Mouse (Mus musculus): ENCODE results near the gene Cyp2f2. TPM values are rescaled to one million over a fixed set of nuclear protein-coding genes. Genes with fewer than 3 reads are reported as not detected.

The Cyp2f2 gene
- polyA plus RNA-seq, 1 experiment from 2014 or later, result 0.49 TPM

DNA sequence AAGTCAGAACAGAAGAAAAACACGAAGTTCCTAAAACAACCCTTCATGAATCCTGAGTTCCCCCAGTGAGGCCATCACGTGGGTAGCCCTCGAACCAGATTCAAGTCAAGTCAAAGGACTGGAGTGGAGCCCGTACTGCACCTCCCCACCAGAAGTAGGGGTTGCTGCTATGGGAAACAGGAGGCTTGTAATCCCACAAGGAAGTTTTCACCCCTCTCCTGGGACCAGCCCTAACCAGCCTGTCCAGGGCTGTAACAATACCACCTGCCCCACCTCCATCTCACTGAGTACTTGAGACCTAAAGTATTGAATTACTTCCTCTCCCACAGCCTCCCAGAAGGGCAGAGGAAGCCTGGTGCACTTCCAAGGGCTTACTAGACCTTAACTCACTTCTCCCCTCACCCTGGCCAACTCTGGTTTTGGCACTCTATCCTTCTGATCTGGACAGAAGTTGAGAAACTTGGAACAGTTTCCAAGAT lies 1.6 kb upstream of the Cyp2f2 start:
- Histone ChIP-seq H3K9me3 (ENCODE audit: low read length) (no peaks in the 10 kb centered on the region), H3K4me2 (replicated peaks; ENCODE audit: low read depth, low read length) (no peak overlapping the region), H3K27me3 (ENCODE audit: insufficient read depth, low read length) (no peaks in the 10 kb centered on the region), H3K4me3 (ENCODE audit: low read length) (no peak overlapping the region), H3K36me3 (ENCODE audit: insufficient read depth, low read length) (no peaks in the 10 kb centered on the region), H3K9ac (replicated peaks; ENCODE audit: low read length) (no peak overlapping the region), H3K27ac (ENCODE audit: low read length) (no peak overlapping the region), H3K4me1 (ENCODE audit: insufficient read depth, low read length) (no peaks in the 10 kb centered on the region)
- 63% methylated on average over 4 of the region's 4 CpGs for WGBS
- peak; percentile 49; the same call in 1 of the 2 replicates for ATAC-seq (ENCODE audit: low FRiP score, low TSS enrichment)

GRCm38 (mm10) chr7:27124305-27124832 lies 4.7 kb downstream of the Cyp2f2 start:
- H3K36me3 ChIP-seq (ENCODE audit: insufficient read depth, low read length), result no peaks in the 10 kb centered on the region
- no peak overlapping the region for H3K27ac ChIP-seq (ENCODE audit: low read length)
- H3K9ac ChIP-seq (replicated peaks; ENCODE audit: low read length), result no peak overlapping the region
- H3K4me3 ChIP-seq (ENCODE audit: low read length), result no peak overlapping the region
- no peak for ATAC-seq (ENCODE audit: low FRiP score, low TSS enrichment)
- H3K4me1 ChIP-seq (ENCODE audit: insufficient read depth, low read length), result no peaks in the 10 kb centered on the region
- 80% methylated on average over 5 of the region's 5 CpGs for WGBS
- H3K27me3 ChIP-seq (ENCODE audit: insufficient read depth, low read length), result no peaks in the 10 kb centered on the region
- H3K4me2 ChIP-seq (replicated peaks; ENCODE audit: low read depth, low read length), result no peak overlapping the region
- no peaks in the 10 kb centered on the region for H3K9me3 ChIP-seq (ENCODE audit: low read length)

DNA sequence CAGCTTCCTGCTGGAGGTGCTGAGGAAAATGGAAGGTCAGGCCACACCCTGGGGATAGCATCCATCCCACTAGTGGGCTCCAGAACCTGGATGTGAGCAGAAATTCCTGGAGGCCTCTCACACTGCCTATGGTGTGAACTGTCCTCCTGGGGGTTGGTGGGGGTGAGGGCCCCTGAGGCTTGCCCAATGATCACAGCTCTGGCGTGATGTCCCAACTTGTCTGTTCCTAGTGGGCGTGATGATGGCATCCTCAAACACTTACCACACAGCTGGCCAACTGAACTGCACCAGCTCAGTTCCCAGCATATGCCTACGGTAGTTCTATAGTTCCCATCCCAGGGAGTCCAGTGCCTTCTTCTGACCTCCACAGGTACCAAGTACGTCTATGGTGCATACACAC lies 5.3 kb downstream of the Cyp2f2 start:
- Histone ChIP-seq H3K4me2 (replicated peaks; ENCODE audit: low read depth, low read length) (no peak overlapping the region), H3K4me3 (ENCODE audit: low read length) (no peak overlapping the region), H3K36me3 (ENCODE audit: insufficient read depth, low read length) (no peaks in the 10 kb centered on the region), H3K9ac (replicated peaks; ENCODE audit: low read length) (no peak overlapping the region), H3K27ac (ENCODE audit: low read length) (no peak overlapping the region), H3K9me3 (ENCODE audit: low read length) (no peaks in the 10 kb centered on the region), H3K27me3 (ENCODE audit: insufficient read depth, low read length) (no peaks in the 10 kb centered on the region), H3K4me1 (ENCODE audit: insufficient read depth, low read length) (no peaks in the 10 kb centered on the region)
- WGBS, result 82% methylated on average over 4 of the region's 4 CpGs
- no peak for ATAC-seq (ENCODE audit: low FRiP score, low TSS enrichment)

DNA sequence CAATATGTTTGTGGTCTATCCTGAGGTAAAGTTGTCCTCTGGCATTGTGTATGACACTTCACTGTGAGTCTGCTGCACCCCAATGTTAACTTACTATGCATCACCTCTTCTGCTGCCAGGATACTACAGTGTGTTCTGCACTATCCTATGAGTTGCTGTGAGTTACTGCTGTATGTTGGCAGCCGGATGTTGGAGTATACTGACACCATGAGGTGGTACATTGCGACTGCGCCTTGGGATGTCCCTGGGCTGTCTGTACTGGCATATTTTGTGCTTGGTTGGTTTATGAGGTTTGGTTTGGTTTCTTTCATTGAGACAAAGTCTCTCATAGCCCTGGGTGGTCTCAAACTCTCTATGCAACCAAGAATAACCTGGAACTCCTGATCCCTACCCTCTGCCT lies 8.5 kb downstream of the Cyp2f2 start:
- peaks cover 3% of the 10 kb centered on the region; the same call in 1 of the 2 replicates for H3K9me3 ChIP-seq (ENCODE audit: low read length)
- ATAC-seq (ENCODE audit: low FRiP score, low TSS enrichment), result peak; percentile 66
- no peak overlapping the region for H3K27ac ChIP-seq (ENCODE audit: low read length)
- H3K36me3 ChIP-seq (ENCODE audit: insufficient read depth, low read length), result no peaks in the 10 kb centered on the region
- H3K4me3 ChIP-seq (ENCODE audit: low read length), result no peak overlapping the region
- no peak overlapping the region for H3K9ac ChIP-seq (replicated peaks; ENCODE audit: low read length)
- H3K4me2 ChIP-seq (replicated peaks; ENCODE audit: low read depth, low read length), result no peak overlapping the region
- no peaks in the 10 kb centered on the region for H3K27me3 ChIP-seq (ENCODE audit: insufficient read depth, low read length)
- H3K4me1 ChIP-seq (ENCODE audit: insufficient read depth, low read length), result peaks cover 3% of the 10 kb centered on the region; the same call in 1 of the 2 replicates
- WGBS, result 46% methylated on average over 3 of the region's 3 CpGs

- no peak overlapping the region for H3K27ac ChIP-seq (ENCODE audit: low read length)
- H3K4me3 ChIP-seq (ENCODE audit: low read length), result no peak overlapping the region
- H3K27me3 ChIP-seq (ENCODE audit: insufficient read depth, low read length), result no peaks in the 10 kb centered on the region
- WGBS, result 87% methylated on average over 13 of the region's 13 CpGs
- no peak for ATAC-seq (ENCODE audit: low FRiP score, low TSS enrichment)
- H3K4me2 ChIP-seq (replicated peaks; ENCODE audit: low read depth, low read length), result no peak overlapping the region
- no peaks in the 10 kb centered on the region for H3K36me3 ChIP-seq (ENCODE audit: insufficient read depth, low read length)
- peaks cover 3% of the 10 kb centered on the region; the same call in 1 of the 2 replicates for H3K4me1 ChIP-seq (ENCODE audit: insufficient read depth, low read length)
- H3K9me3 ChIP-seq (ENCODE audit: low read length), result peaks cover 3% of the 10 kb centered on the region; the same call in 1 of the 2 replicates
- no peak overlapping the region for H3K9ac ChIP-seq (replicated peaks; ENCODE audit: low read length)
Observed at GRCm38 (mm10) chr7:27128946-27129345, 9.2 kb downstream of the Cyp2f2 start.

GRCm38 (mm10) chr7:27129811-27130210 lies 10.1 kb downstream of the Cyp2f2 start:
- 85% methylated on average over 11 of the region's 12 CpGs for WGBS
- no peaks in the 10 kb centered on the region for H3K27me3 ChIP-seq (ENCODE audit: insufficient read depth, low read length)
- ATAC-seq (ENCODE audit: low FRiP score, low TSS enrichment), result no peak
- H3K27ac ChIP-seq (ENCODE audit: low read length), result no peak overlapping the region
- no peak overlapping the region for H3K4me3 ChIP-seq (ENCODE audit: low read length)
- H3K9ac ChIP-seq (replicated peaks; ENCODE audit: low read length), result no peak overlapping the region
- no peak overlapping the region for H3K4me2 ChIP-seq (replicated peaks; ENCODE audit: low read depth, low read length)
- peaks cover 3% of the 10 kb centered on the region; the same call in 1 of the 2 replicates for H3K9me3 ChIP-seq (ENCODE audit: low read length)
- H3K36me3 ChIP-seq (ENCODE audit: insufficient read depth, low read length), result no peaks in the 10 kb centered on the region
- H3K4me1 ChIP-seq (ENCODE audit: insufficient read depth, low read length), result peaks cover 3% of the 10 kb centered on the region; the same call in 1 of the 2 replicates

DNA sequence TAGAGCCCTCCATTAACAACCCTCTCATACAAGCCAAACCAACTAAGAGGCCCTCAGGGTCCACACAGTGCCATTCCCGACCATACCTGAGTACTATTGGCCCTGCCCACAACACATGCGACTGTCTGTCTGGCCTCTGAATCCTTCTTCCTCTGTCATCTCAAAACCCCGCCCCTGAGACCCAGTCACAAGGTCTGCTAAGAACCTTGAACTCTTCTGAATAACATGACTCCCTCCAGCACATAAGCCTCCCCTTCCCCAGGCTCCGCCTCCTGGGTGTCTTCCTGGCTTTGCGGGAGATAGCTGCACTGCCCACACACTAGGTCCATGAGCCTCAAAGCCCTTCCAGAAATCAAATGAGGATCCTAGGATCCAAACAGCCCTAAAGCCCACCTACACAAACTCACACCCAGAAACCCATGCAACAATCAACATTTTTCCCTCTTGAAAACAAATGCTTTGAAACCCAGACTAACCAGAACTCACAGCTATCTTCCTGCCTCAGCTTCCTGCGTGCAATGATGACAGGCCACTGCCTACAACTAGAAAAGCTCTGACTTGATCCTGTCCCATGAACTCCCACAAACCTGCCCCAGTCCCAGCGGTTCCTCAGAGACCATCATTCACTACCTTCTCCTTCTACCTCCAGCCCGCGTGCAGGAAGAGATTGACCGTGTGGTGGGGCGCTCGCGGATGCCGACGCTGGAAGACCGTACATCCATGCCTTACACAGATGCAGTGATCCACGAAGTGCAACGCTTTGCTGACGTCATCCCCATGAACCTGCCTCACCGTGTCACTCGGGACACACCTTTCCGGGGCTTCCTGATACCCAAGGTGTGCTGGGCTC lies 11.0 kb downstream of the Cyp2f2 start:
- 0 out of 2 replicates have a peak, but pooled peaks have one; percentile 36 for ATAC-seq (ENCODE audit: low FRiP score, low TSS enrichment)
- Histone ChIP-seq H3K9ac (replicated peaks; ENCODE audit: low read length) (no peak overlapping the region), H3K4me2 (replicated peaks; ENCODE audit: low read depth, low read length) (no peak overlapping the region), H3K27ac (ENCODE audit: low read length) (no peak overlapping the region), H3K4me1 (ENCODE audit: insufficient read depth, low read length) (peaks cover 3% of the 10 kb centered on the region; the same call in 1 of the 2 replicates), H3K9me3 (ENCODE audit: low read length) (peaks cover 3% of the 10 kb centered on the region; the same call in 1 of the 2 replicates), H3K27me3 (ENCODE audit: insufficient read depth, low read length) (no peaks in the 10 kb centered on the region), H3K4me3 (ENCODE audit: low read length) (no peak overlapping the region), H3K36me3 (ENCODE audit: insufficient read depth, low read length) (no peaks in the 10 kb centered on the region)
- 86% methylated on average over 22 of the region's 22 CpGs for WGBS

DNA sequence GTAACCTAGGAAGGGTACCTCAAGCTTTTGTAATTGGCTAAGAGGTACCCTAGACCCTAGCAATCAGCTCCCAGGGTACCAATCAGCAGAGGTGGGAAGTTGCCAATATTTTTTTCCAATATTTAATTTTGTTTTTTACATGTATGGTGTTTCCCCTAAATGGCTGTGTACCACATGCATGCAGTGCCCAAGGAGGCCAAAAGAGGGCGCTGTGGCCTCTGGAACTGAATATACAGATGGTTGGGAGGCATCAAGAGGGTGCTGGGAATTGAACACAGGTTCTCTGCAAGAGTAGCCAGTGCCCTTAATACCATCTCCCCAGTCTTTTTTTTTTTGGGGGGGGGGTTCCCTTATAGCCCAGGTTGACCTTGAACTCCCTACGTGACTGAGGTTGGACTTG lies 11.7 kb downstream of the Cyp2f2 start:
- H3K4me2 ChIP-seq (replicated peaks; ENCODE audit: low read depth, low read length), result no peak overlapping the region
- no peaks in the 10 kb centered on the region for H3K27me3 ChIP-seq (ENCODE audit: insufficient read depth, low read length)
- H3K9me3 ChIP-seq (ENCODE audit: low read length), result peaks cover 3% of the 10 kb centered on the region; the same call in 1 of the 2 replicates
- no peak for ATAC-seq (ENCODE audit: low FRiP score, low TSS enrichment)
- no peak overlapping the region for H3K9ac ChIP-seq (replicated peaks; ENCODE audit: low read length)
- no peak overlapping the region for H3K27ac ChIP-seq (ENCODE audit: low read length)
- peaks cover 3% of the 10 kb centered on the region; the same call in 1 of the 2 replicates for H3K4me1 ChIP-seq (ENCODE audit: insufficient read depth, low read length)
- no peaks in the 10 kb centered on the region for H3K36me3 ChIP-seq (ENCODE audit: insufficient read depth, low read length)
- H3K4me3 ChIP-seq (ENCODE audit: low read length), result no peak overlapping the region
- WGBS, result 76% methylated on average over 2 of the region's 2 CpGs

- ATAC-seq (ENCODE audit: low FRiP score, low TSS enrichment), result no peak
Observed at GRCm38 (mm10) chr7:27132588-27132987, 12.9 kb downstream of the Cyp2f2 start.

More at GRCm38 (mm10) chr7:27132588-27132987, 12.9 kb downstream of the Cyp2f2 start:
- Histone ChIP-seq H3K27me3 (ENCODE audit: insufficient read depth, low read length) (no peaks in the 10 kb centered on the region), H3K4me3 (ENCODE audit: low read length) (no peak overlapping the region), H3K36me3 (ENCODE audit: insufficient read depth, low read length) (no peaks in the 10 kb centered on the region), H3K9me3 (ENCODE audit: low read length) (peaks cover 3% of the 10 kb centered on the region; the same call in 1 of the 2 replicates), H3K4me1 (ENCODE audit: insufficient read depth, low read length) (peaks cover 3% of the 10 kb centered on the region; the same call in 1 of the 2 replicates), H3K9ac (replicated peaks; ENCODE audit: low read length) (no peak overlapping the region), H3K4me2 (replicated peaks; ENCODE audit: low read depth, low read length) (peak overlapping the region; percentile 28), H3K27ac (ENCODE audit: low read length) (no peak overlapping the region)
- 12% methylated on average over 10 of the region's 10 CpGs for WGBS

Measured in kidney, embryonic 16.5 days (tissue).